ENCODE assay signal across 8 mouse cellular contexts in genomic region chr1:107589691-107590470, GRCm38 (mm10). TPM values are rescaled to one million over a fixed set of nuclear protein-coding genes. Genes with fewer than 3 reads are reported as not detected.
DNase-seq lines count a peak whose midpoint lies in the region; ATAC-seq lines count a peak whose summit lies in the region.

TSS of gene Serpinb8 (plus strand) at chr1:107590006.

- H3K9me3 ChIP-seq in embryonic facial prominence, embryonic 14.5 days (ENCODE audit: control insufficient read depth, low read length), result no peaks in the 10 kb centered on the region
- H3K9me3 ChIP-seq in heart, embryonic 11.5 days (replicated peaks; ENCODE audit: control insufficient read depth, low read length), result no peaks in the 10 kb centered on the region
- no peaks in the 10 kb centered on the region for H3K9me3 ChIP-seq in stomach, embryonic 15.5 days
- no peaks in the 10 kb centered on the region for H3K9me3 ChIP-seq in hindbrain, embryonic 13.5 days

- H3K4me2 ChIP-seq in embryonic facial prominence, embryonic 14.5 days (ENCODE audit: low read depth, low read length), result peak within 1 kb of the TSS; percentile 26
- peak within 1 kb of the TSS; percentile 46 for H3K4me2 ChIP-seq in heart, embryonic 11.5 days
- H3K4me2 ChIP-seq in stomach, embryonic 15.5 days, result peak within 1 kb of the TSS; percentile 38
- no peak within 1 kb of the TSS for H3K4me2 ChIP-seq in hindbrain, embryonic 13.5 days

- H3K36me3 ChIP-seq in embryonic facial prominence, embryonic 14.5 days (ENCODE audit: control insufficient read depth, insufficient read depth, low read length), result no peaks in the 10 kb centered on the region
- no peaks in the 10 kb centered on the region for H3K36me3 ChIP-seq in heart, embryonic 11.5 days (ENCODE audit: control insufficient read depth, insufficient read depth, low read length)
- no peaks in the 10 kb centered on the region for H3K36me3 ChIP-seq in stomach, embryonic 15.5 days
- no peaks in the 10 kb centered on the region for H3K36me3 ChIP-seq in hindbrain, embryonic 13.5 days

- peak; percentile 93 for ATAC-seq in embryonic facial prominence, embryonic 14.5 days (ENCODE audit: low read depth)
- peak; percentile 80 for ATAC-seq in heart, embryonic 11.5 days (replicated peaks; ENCODE audit: insufficient number of reproducible peaks, low FRiP score, low TSS enrichment)
- ATAC-seq in stomach, embryonic 15.5 days (ENCODE audit: insufficient read depth, low FRiP score, low read depth), result peak; percentile 95
- no peak for ATAC-seq in hindbrain, embryonic 13.5 days (ENCODE audit: low FRiP score)

- no peaks in the 10 kb centered on the region for H3K27me3 ChIP-seq in embryonic facial prominence, embryonic 14.5 days (replicated peaks; ENCODE audit: control insufficient read depth, insufficient read depth, low read length)
- no peaks in the 10 kb centered on the region for H3K27me3 ChIP-seq in heart, embryonic 11.5 days (ENCODE audit: control insufficient read depth, insufficient read depth, low read length)
- no peaks in the 10 kb centered on the region for H3K27me3 ChIP-seq in stomach, embryonic 15.5 days (replicated peaks)
- H3K27me3 ChIP-seq in hindbrain, embryonic 13.5 days, result no peaks in the 10 kb centered on the region

- WGBS in embryonic facial prominence, embryonic 14.5 days, result 37% methylated on average over 10 of the region's 10 CpGs
- WGBS in heart, embryonic 11.5 days (ENCODE audit: insufficient replicate concordance), result 33% methylated on average over 10 of the region's 10 CpGs
- WGBS in stomach, embryonic 15.5 days, result 34% methylated on average over 10 of the region's 10 CpGs
- WGBS in hindbrain, embryonic 13.5 days, result 62% methylated on average over 10 of the region's 10 CpGs

- no peak within 1 kb of the TSS; the same call in 1 of the 2 replicates for H3K27ac ChIP-seq in embryonic facial prominence, embryonic 14.5 days (replicated peaks; ENCODE audit: low read depth, low read length)
- H3K27ac ChIP-seq in heart, embryonic 11.5 days (ENCODE audit: low read depth, low read length), result no peak within 1 kb of the TSS
- peak within 1 kb of the TSS; percentile 77 for H3K27ac ChIP-seq in stomach, embryonic 15.5 days
- no peak within 1 kb of the TSS for H3K27ac ChIP-seq in hindbrain, embryonic 13.5 days

- DNase-seq in 3T3-L1 (ENCODE audit: low read depth, low spot score), result peak; percentile 95
- DNase-seq in adrenal gland, adult 18-20 months (ENCODE audit: low spot score in 2 of 2), result peak; percentile 15 to 46
- DNase-seq in embryonic facial prominence, embryonic 14.5 days (ENCODE audit: low spot score), result peak; percentile 79
- peak; percentile 46 to 77 for DNase-seq in layer of hippocampus, adult 18-20 months (ENCODE audit: low spot score in 2 of 2)
- peak; percentile 62 for DNase-seq in lung, postnatal 14 days

- no peak within 1 kb of the TSS for H3K9ac ChIP-seq in embryonic facial prominence, embryonic 14.5 days (ENCODE audit: low read depth, low read length)
- H3K9ac ChIP-seq in heart, embryonic 11.5 days (ENCODE audit: low read depth, low read length), result no peak within 1 kb of the TSS
- no peak within 1 kb of the TSS for H3K9ac ChIP-seq in stomach, embryonic 15.5 days
- no peak within 1 kb of the TSS for H3K9ac ChIP-seq in hindbrain, embryonic 13.5 days

- peak within 1 kb of the TSS; percentile 2; the same call in 1 of the 2 replicates for H3K4me3 ChIP-seq in embryonic facial prominence, embryonic 14.5 days (ENCODE audit: low read depth, low read length)
- peak within 1 kb of the TSS; percentile 6; the same call in 1 of the 2 replicates for H3K4me3 ChIP-seq in heart, embryonic 11.5 days (ENCODE audit: low read depth, low read length)
- H3K4me3 ChIP-seq in stomach, embryonic 15.5 days (replicated peaks), result peak within 1 kb of the TSS; percentile 27
- no peak within 1 kb of the TSS for H3K4me3 ChIP-seq in hindbrain, embryonic 13.5 days

- H3K4me1 ChIP-seq in embryonic facial prominence, embryonic 14.5 days (ENCODE audit: control insufficient read depth, insufficient read depth, low read length), result no peaks in the 10 kb centered on the region
- H3K4me1 ChIP-seq in heart, embryonic 11.5 days (ENCODE audit: control insufficient read depth, insufficient read depth, low read length), result no peaks in the 10 kb centered on the region
- H3K4me1 ChIP-seq in stomach, embryonic 15.5 days, result no peaks in the 10 kb centered on the region
- H3K4me1 ChIP-seq in hindbrain, embryonic 13.5 days (replicated peaks), result 0 out of 2 replicates have a peak, but pooled peaks cover 5% of the 10 kb centered on the region

RNA-seq across cellular contexts. Expression of gene Serpinb8, which starts in this region (rescaled TPM):
- total RNA-seq in adrenal gland, adult 18-20 months (2021), result 1 to 10 TPM; 2.4 to 3.2 TPM
- 8.1 and 8.8 TPM in 2 replicates for polyA plus RNA-seq in embryonic facial prominence, embryonic 14.5 days (2014; fragmentation: Nextera tagmentation; extraction: Ambion mirVana)
- polyA plus RNA-seq in heart, embryonic 11.5 days (2014; fragmentation: Nextera tagmentation; extraction: Ambion mirVana), result 1.5 and 1.6 TPM in 2 replicates
- total RNA-seq in layer of hippocampus, adult 18-20 months (2021), result 1 to 10 TPM; 2.6 to 3.7 TPM
- polyA plus RNA-seq in stomach, embryonic 15.5 days (2015; fragmentation: Nextera tagmentation; extraction: Ambion mirVana), result 3.8 and 4.7 TPM in 2 replicates
- polyA plus RNA-seq in hindbrain, embryonic 13.5 days (2015; fragmentation: Nextera tagmentation; extraction: Ambion mirVana), result 0.72 and 0.86 TPM in 2 replicates

Comparison
In these comparisons a context has a peak if more than half of its experiments do, and no peak if none do; other contexts are left out.
1. DNase-seq: peak in every context shown above with its lines; median percentile 95 in 3T3-L1; 79 in embryonic facial prominence, embryonic 14.5 days; 62 in lung, postnatal 14 days; 62 in layer of hippocampus, adult 18-20 months; 30 in adrenal gland, adult 18-20 months.